In genomic region chr19:4838526-4839140, GRCm38 (mm10) we compare ENCODE assay signal across 8 mouse cellular contexts. TPM values are rescaled to one million over a fixed set of nuclear protein-coding genes. Genes with fewer than 3 reads are reported as not detected.
DNase-seq lines count a peak whose midpoint lies in the region; ATAC-seq and TF ChIP-seq lines count a peak whose summit lies in the region.

No protein-coding gene starts in this region.

- peak overlapping the region; percentile 68 for H3K4me3 ChIP-seq in kidney, adult 2 months (ENCODE audit: insufficient read depth, low read depth, low read length)
- H3K4me3 ChIP-seq in hindbrain, embryonic 11.5 days (ENCODE audit: low read depth, low read length): peak overlapping the region; percentile 55
- peak overlapping the region; percentile 58 for H3K4me3 ChIP-seq in midbrain, embryonic 14.5 days (replicated peaks; ENCODE audit: low read depth, low read length)

- H3K9me3 ChIP-seq in hindbrain, embryonic 11.5 days (ENCODE audit: control insufficient read depth, low read length): no peaks in the 10 kb centered on the region
- H3K9me3 ChIP-seq in midbrain, embryonic 14.5 days (ENCODE audit: control insufficient read depth, low read length): no peaks in the 10 kb centered on the region

- peak overlapping the region; percentile 70 for H3K9ac ChIP-seq in hindbrain, embryonic 11.5 days (ENCODE audit: low read depth, low read length)
- H3K9ac ChIP-seq in midbrain, embryonic 14.5 days (replicated peaks; ENCODE audit: low read length): peak overlapping the region; percentile 41

- TF ChIP-seq POLR2A in kidney, adult 2 months (IDR thresholded peaks at IDR 0.05; ENCODE audit: low read depth, low read length): no peak

- 8% methylated on average over 10 of the region's 10 CpGs for WGBS in kidney, adult 2 months
- WGBS in hindbrain, embryonic 11.5 days: 38% methylated on average over 10 of the region's 10 CpGs
- WGBS in midbrain, embryonic 14.5 days: 33% methylated on average over 10 of the region's 10 CpGs

- no peaks in the 10 kb centered on the region for H3K36me3 ChIP-seq in kidney, adult 2 months (ENCODE audit: control insufficient read depth, insufficient read depth, low read length)
- no peaks in the 10 kb centered on the region for H3K36me3 ChIP-seq in hindbrain, embryonic 11.5 days (ENCODE audit: control insufficient read depth, insufficient read depth, low read length)
- no peaks in the 10 kb centered on the region for H3K36me3 ChIP-seq in midbrain, embryonic 14.5 days (ENCODE audit: control insufficient read depth, insufficient read depth, low read length)

- H3K27ac ChIP-seq in kidney, adult 2 months (ENCODE audit: insufficient read depth, low read depth, low read length): peak overlapping the region; percentile 45
- no peak overlapping the region for H3K27ac ChIP-seq in hindbrain, embryonic 11.5 days (ENCODE audit: low read depth, low read length)
- no peak overlapping the region for H3K27ac ChIP-seq in midbrain, embryonic 14.5 days (replicated peaks; ENCODE audit: low read depth, low read length)

- peak overlapping the region; percentile 94 for H3K4me2 ChIP-seq in hindbrain, embryonic 11.5 days (replicated peaks; ENCODE audit: low read depth, low read length)
- H3K4me2 ChIP-seq in midbrain, embryonic 14.5 days (ENCODE audit: low read length): peak overlapping the region; percentile 98

- H3K4me1 ChIP-seq in kidney, adult 2 months (ENCODE audit: control insufficient read depth, insufficient read depth, low read length): peaks cover 15% of the 10 kb centered on the region; the same call in 1 of the 2 replicates
- peaks cover 11% of the 10 kb centered on the region for H3K4me1 ChIP-seq in hindbrain, embryonic 11.5 days (replicated peaks; ENCODE audit: control insufficient read depth, insufficient read depth, low read length)
- peaks cover 15% of the 10 kb centered on the region for H3K4me1 ChIP-seq in midbrain, embryonic 14.5 days (ENCODE audit: control insufficient read depth, insufficient read depth, low read length)

- ATAC-seq in hindbrain, embryonic 11.5 days (ENCODE audit: low FRiP score): peak; percentile 56
- ATAC-seq in midbrain, embryonic 14.5 days (ENCODE audit: low FRiP score, low TSS enrichment): peak; percentile 17; the same call in 1 of the 2 replicates

- no peaks in the 10 kb centered on the region for H3K27me3 ChIP-seq in kidney, adult 2 months (replicated peaks; ENCODE audit: control insufficient read depth, insufficient read depth, low read length)
- peaks cover 14% of the 10 kb centered on the region for H3K27me3 ChIP-seq in hindbrain, embryonic 11.5 days (ENCODE audit: control insufficient read depth, insufficient read depth, low read length)
- peaks cover 16% of the 10 kb centered on the region for H3K27me3 ChIP-seq in midbrain, embryonic 14.5 days (ENCODE audit: control insufficient read depth, insufficient read depth, low read length)

- TF ChIP-seq CTCF in kidney, adult 2 months (conservative IDR thresholded peaks at IDR 0.05; ENCODE audit: insufficient read depth, insufficient read length, low read depth, low read length): no peak

- peak; percentile 20 for DNase-seq in kidney, adult 2 months
- DNase-seq in kidney, postnatal 10 days: no peak
- peak; percentile 51 for DNase-seq in NIH3T3 (ENCODE audit: low read depth)
- DNase-seq in hindbrain, embryonic 11.5 days (ENCODE audit: low spot score): no peak
- no peak for DNase-seq in midbrain, embryonic 14.5 days
- no peak for DNase-seq in natural killer cell, adult 2 months (ENCODE audit: low spot score in 2 of 2)
- no peak for DNase-seq in urinary bladder, postnatal 36 days (ENCODE audit: low spot score in 2 of 2)
- no peak for DNase-seq in kidney, adult 9 months

RNA-seq across cellular contexts. Expression of gene Ccs, which starts 0.5 kb away (rescaled TPM):
- polyA plus RNA-seq in kidney, adult 2 months (2012; rRNA removed): 144 and 192 TPM in 2 replicates
- polyA plus RNA-seq in hindbrain, embryonic 11.5 days (2014; fragmentation: Nextera tagmentation; extraction: Ambion mirVana): 39.1 and 43.7 TPM in 2 replicates
- 36.5 and 41.4 TPM in 2 replicates for polyA plus RNA-seq in midbrain, embryonic 14.5 days (2014; fragmentation: Nextera tagmentation; extraction: Ambion mirVana)

RNA-seq across cellular contexts. Expression of gene Ccdc87, which starts 0.5 kb away (rescaled TPM):
- 0.08 and 0.15 TPM in 2 replicates for polyA plus RNA-seq in kidney, adult 2 months (2012; rRNA removed)
- polyA plus RNA-seq in hindbrain, embryonic 11.5 days (2014; fragmentation: Nextera tagmentation; extraction: Ambion mirVana): 0.33 and 0.34 TPM in 2 replicates
- polyA plus RNA-seq in midbrain, embryonic 14.5 days (2014; fragmentation: Nextera tagmentation; extraction: Ambion mirVana): 0.49 and 0.63 TPM in 2 replicates

RNA-seq across cellular contexts. Expression of gene Ctsf, which starts 16.3 kb away (rescaled TPM):
- polyA plus RNA-seq in kidney, adult 2 months (2012; rRNA removed): 150 and 249 TPM in 2 replicates
- polyA plus RNA-seq in hindbrain, embryonic 11.5 days (2014; fragmentation: Nextera tagmentation; extraction: Ambion mirVana): 38.5 and 40.9 TPM in 2 replicates
- polyA plus RNA-seq in midbrain, embryonic 14.5 days (2014; fragmentation: Nextera tagmentation; extraction: Ambion mirVana): 57.3 and 63.7 TPM in 2 replicates

RNA-seq across cellular contexts. Expression of gene Rbm14, which starts 27.2 kb away (rescaled TPM):
- polyA plus RNA-seq in kidney, adult 2 months (2012; rRNA removed): 28.7 and 36.8 TPM in 2 replicates
- polyA plus RNA-seq in hindbrain, embryonic 11.5 days (2014; fragmentation: Nextera tagmentation; extraction: Ambion mirVana): 92.9 and 98.4 TPM in 2 replicates
- polyA plus RNA-seq in midbrain, embryonic 14.5 days (2014; fragmentation: Nextera tagmentation; extraction: Ambion mirVana): 62.0 and 68.9 TPM in 2 replicates

RNA-seq across cellular contexts. Expression of gene Gm21992, which starts 27.2 kb away (rescaled TPM):
- polyA plus RNA-seq in kidney, adult 2 months (2012; rRNA removed): 22.3 and 32.0 TPM in 2 replicates
- polyA plus RNA-seq in hindbrain, embryonic 11.5 days (2014; fragmentation: Nextera tagmentation; extraction: Ambion mirVana): 22.4 and 37.1 TPM in 2 replicates
- 12.7 and 14.4 TPM in 2 replicates for polyA plus RNA-seq in midbrain, embryonic 14.5 days (2014; fragmentation: Nextera tagmentation; extraction: Ambion mirVana)

Comparison
In these comparisons a context has a peak if more than half of its experiments do, and no peak if none do; other contexts are left out.
1. DNase-seq: peak in kidney, adult 2 months (single experiment) and NIH3T3 (single experiment); none in kidney, postnatal 10 days (single experiment), hindbrain, embryonic 11.5 days (single experiment), midbrain, embryonic 14.5 days (single experiment), natural killer cell, adult 2 months (0 of 2), urinary bladder, postnatal 36 days (0 of 2) and kidney, adult 9 months (single experiment).
2. Peak in every context shown above with its lines, with median percentiles within 50 percentile points of each other: H3K4me3 ChIP-seq.